Mouse (Mus musculus): ENCODE results near the gene Egfl6.

- no peak for TF ChIP-seq CTCF (conservative IDR thresholded peaks at IDR 0.05; ENCODE audit: low read length)
- TF ChIP-seq NANOG (IDR thresholded peaks at IDR 0.05; ENCODE audit: borderline replicate concordance, low read length): no peak
- no peak for TF ChIP-seq POU5F1 (IDR thresholded peaks at IDR 0.05; ENCODE audit: borderline replicate concordance, low read length)
Observed at GRCm38 (mm10) chrX:166533432-166533831, 52.1 kb downstream of the Egfl6 start.

Measured in E14TG2a.4 (cell line).